Mouse (Mus musculus) olfactory bulb, adult 2 months (tissue): ENCODE results near the gene Bend5.

Experiments
- CTCF ChIP-seq: fragments of 200-500 bp; IDR thresholded peaks from 2 replicates; pipeline ENCODE4 v1.5.1; 2012; ENCODE audit warnings: low read depth, mild to moderate bottlenecking, low read length, moderate library complexity; ENCODE audit not compliant: insufficient read depth
- POLR2A ChIP-seq: fragments of 200-500 bp; IDR thresholded peaks from 2 replicates; pipeline ENCODE4 v1.6.1; 2012; ENCODE audit warnings: mild to moderate bottlenecking, low read depth, low read length, moderate library complexity; ENCODE audit not compliant: insufficient read depth

DNA sequence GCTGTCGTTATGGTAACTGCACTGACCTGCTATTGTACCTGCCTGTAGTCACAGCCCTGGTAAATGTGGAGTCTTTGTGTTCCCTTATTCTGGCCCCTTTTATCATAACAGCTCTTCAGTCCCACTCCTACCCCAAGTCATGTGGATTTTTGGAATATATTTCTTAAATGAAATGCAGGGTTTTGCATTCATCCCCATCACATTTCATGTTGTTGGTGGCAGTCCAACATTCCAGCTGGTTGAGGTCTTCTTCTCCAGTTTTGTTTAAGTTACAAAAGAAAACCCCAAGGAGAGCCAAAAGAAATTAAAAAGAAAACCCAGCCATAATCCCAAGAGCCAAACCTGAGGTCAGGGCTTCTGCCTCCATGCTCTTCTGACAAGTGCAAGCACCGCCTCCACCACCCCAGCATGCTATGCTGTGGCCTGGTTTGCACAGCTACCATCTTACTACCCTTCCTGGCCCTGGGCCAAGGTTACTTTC is 52.5 kb downstream of the Bend5 start:
- TF ChIP-seq CTCF: no peak
- no peak for TF ChIP-seq POLR2A
